Mouse (Mus musculus): ENCODE measurements around the gene Cyp21a1. TPM values are rescaled to one million over a fixed set of nuclear protein-coding genes. Genes with fewer than 3 reads are reported as not detected.
A peak's percentile ranks its signal among the peaks of the same experiment; 100 is the strongest.
"Not testable (repeated sequence)": the region's sequence is repeated elsewhere in the genome, so short reads cannot be mapped to it uniquely, and the experiment has no call there.

Cyp21a1 gene
- total RNA-seq, 2 experiments from 2014 or later = not detected

GRCm38 (mm10) chr17:34808599-34809205, 4.3 kb upstream of the Cyp21a1 start:
- no peak for DNase-seq (ENCODE audit: low spot score in 2 of 2)
- intact Hi-C loops (cut with DNase I) = no loop called here

GRCm38 (mm10) chr17:34807176-34807575, 2.8 kb upstream of the Cyp21a1 start:
- no peak for DNase-seq (ENCODE audit: low spot score in 2 of 2)
- intact Hi-C loops (cut with DNase I) = no loop called here

- DNase-seq (ENCODE audit: low spot score in 2 of 2) = no peak
- intact Hi-C loops (cut with DNase I) = no loop called here
These were observed 656 bp upstream of the Cyp21a1 start for GRCm38 (mm10) chr17:34804871-34805562.

- DNase-seq (ENCODE audit: low spot score in 2 of 2) = not testable (repeated sequence)
- intact Hi-C loops (cut with DNase I) = loop anchor here (2.0 kb wide), 1 partner anchor 85 kb away; no protein-coding TSS in a partner anchor
These were observed 994 bp downstream of the Cyp21a1 start for GRCm38 (mm10) chr17:34803367-34803766.

- DNase-seq (ENCODE audit: low spot score in 2 of 2) = not testable (repeated sequence)
- intact Hi-C loops (cut with DNase I) = loop anchor here (2.0 kb wide), 1 partner anchor 84 kb away; no protein-coding TSS in a partner anchor
These were observed 1.6 kb downstream of the Cyp21a1 start for GRCm38 (mm10) chr17:34802756-34803155.

GRCm38 (mm10) chr17:34800781-34801305, 3.5 kb downstream of the Cyp21a1 start:
- not testable (repeated sequence) for DNase-seq (ENCODE audit: low spot score in 2 of 2)

GRCm38 (mm10) chr17:34799531-34799925, 4.8 kb downstream of the Cyp21a1 start:
- intact Hi-C loops (cut with DNase I) = no loop called here
- no peak for DNase-seq (ENCODE audit: low spot score in 2 of 2)

More at GRCm38 (mm10) chr17:34800781-34801305, 3.5 kb downstream of the Cyp21a1 start:
- intact Hi-C loops (cut with DNase I) = not testable (repeated sequence)

- intact Hi-C loops (cut with DNase I) = no loop called here
- no peak for DNase-seq (ENCODE audit: low spot score in 2 of 2)
These were observed 5.4 kb downstream of the Cyp21a1 start for GRCm38 (mm10) chr17:34798866-34799530.

GRCm38 (mm10) chr17:34798071-34798470, 6.3 kb downstream of the Cyp21a1 start:
- DNase-seq (ENCODE audit: low spot score in 2 of 2); intact Hi-C loops (cut with DNase I): not testable (repeated sequence)

GRCm38 (mm10) chr17:34797211-34797995, 7.0 kb downstream of the Cyp21a1 start:
- intact Hi-C loops (cut with DNase I); DNase-seq (ENCODE audit: low spot score in 2 of 2): not testable (repeated sequence)

GRCm38 (mm10) chr17:34796311-34797140, 7.8 kb downstream of the Cyp21a1 start:
- no peak for DNase-seq (ENCODE audit: low spot score in 2 of 2)
- intact Hi-C loops (cut with DNase I) = no loop called here

- intact Hi-C loops (cut with DNase I) = no loop called here
- DNase-seq (ENCODE audit: low spot score in 2 of 2) = no peak
These were observed 8.7 kb downstream of the Cyp21a1 start for GRCm38 (mm10) chr17:34795633-34796032.

GRCm38 (mm10) chr17:34795016-34795415, 9.3 kb downstream of the Cyp21a1 start:
- DNase-seq (ENCODE audit: low spot score in 2 of 2) = no peak
- intact Hi-C loops (cut with DNase I) = no loop called here

- DNase-seq (ENCODE audit: low spot score in 2 of 2) = peak; percentile 21 to 33
- intact Hi-C loops (cut with DNase I) = no loop called here
These were observed 26.6 kb downstream of the Cyp21a1 start for GRCm38 (mm10) chr17:34777680-34778325.

GRCm38 (mm10) chr17:34761471-34761870, 42.9 kb downstream of the Cyp21a1 start:
- DNase-seq (ENCODE audit: low spot score in 2 of 2) = no peak
- intact Hi-C loops (cut with DNase I) = no loop called here
